Mouse (Mus musculus): ENCODE results near the gene Insl3. TPM values are rescaled to one million over a fixed set of nuclear protein-coding genes. Genes with fewer than 3 reads are reported as not detected.
"Not testable (repeated sequence)": the region's sequence is repeated elsewhere in the genome, so short reads cannot be mapped to it uniquely, and the experiment has no call there.

Gene Insl3
- polyA plus RNA-seq, 1 experiment from 2014 or later, result 1.1 TPM

GRCm38 (mm10) chr8:71728826-71729620 lies 40.0 kb downstream of the Insl3 start:
- WGBS, result 2% methylated on average over 15 of the region's 16 CpGs
- H3K4me1 ChIP-seq, result peaks cover 19% of the 10 kb centered on the region
- H3K27ac ChIP-seq (replicated peaks), result no peak overlapping the region
- ATAC-seq (ENCODE audit: insufficient number of reproducible peaks, low FRiP score, low TSS enrichment, low read depth), result no peak
- no peaks in the 10 kb centered on the region for H3K36me3 ChIP-seq
- H3K4me3 ChIP-seq (replicated peaks), result peak overlapping the region; percentile 31
- peaks cover 32% of the 10 kb centered on the region for H3K27me3 ChIP-seq
- peak overlapping the region; percentile 54 for H3K4me2 ChIP-seq (replicated peaks)
- no peaks in the 10 kb centered on the region for H3K9me3 ChIP-seq (replicated peaks)
- no peak overlapping the region for H3K9ac ChIP-seq

DNA sequence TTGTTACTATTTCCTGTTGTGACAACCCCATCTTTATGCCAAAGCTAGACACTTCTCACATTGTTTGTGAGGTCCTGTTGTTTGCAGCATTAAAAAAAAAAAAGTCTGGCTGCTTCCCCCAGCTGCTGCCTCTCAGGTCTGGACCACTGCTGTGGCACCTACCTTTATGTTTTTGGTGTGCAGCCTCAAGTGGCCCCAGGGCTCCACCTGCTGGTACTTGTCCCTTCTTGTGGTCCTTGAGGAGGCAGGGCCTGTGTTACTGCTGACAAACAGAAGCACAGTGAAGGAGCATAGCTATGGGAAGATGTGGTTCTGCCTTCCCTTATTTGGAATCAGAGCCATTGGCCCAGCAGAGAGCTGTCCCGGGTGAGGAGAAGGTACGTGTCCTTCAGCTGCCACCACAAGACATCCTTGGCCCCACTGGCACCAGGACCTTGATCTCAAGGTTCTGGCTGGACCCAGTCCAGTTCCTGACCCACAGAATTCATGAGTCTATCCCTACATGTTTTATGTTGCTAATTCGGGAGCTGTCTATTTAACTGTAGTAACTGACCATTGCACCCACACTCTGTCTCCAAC lies 42.7 kb downstream of the Insl3 start:
- Histone ChIP-seq H3K9ac (no peak overlapping the region), H3K36me3 (no peaks in the 10 kb centered on the region), H3K4me2 (replicated peaks) (no peak overlapping the region), H3K27me3 (peaks cover 11% of the 10 kb centered on the region; the same call in 1 of the 2 replicates), H3K27ac (replicated peaks) (no peak overlapping the region), H3K4me3 (replicated peaks) (no peak overlapping the region), H3K9me3 (replicated peaks) (no peaks in the 10 kb centered on the region), H3K4me1 (peaks cover 10% of the 10 kb centered on the region; the same call in 1 of the 2 replicates)
- WGBS, result 53% methylated on average over 3 of the region's 3 CpGs
- ATAC-seq (ENCODE audit: insufficient number of reproducible peaks, low FRiP score, low TSS enrichment, low read depth), result no peak

DNA sequence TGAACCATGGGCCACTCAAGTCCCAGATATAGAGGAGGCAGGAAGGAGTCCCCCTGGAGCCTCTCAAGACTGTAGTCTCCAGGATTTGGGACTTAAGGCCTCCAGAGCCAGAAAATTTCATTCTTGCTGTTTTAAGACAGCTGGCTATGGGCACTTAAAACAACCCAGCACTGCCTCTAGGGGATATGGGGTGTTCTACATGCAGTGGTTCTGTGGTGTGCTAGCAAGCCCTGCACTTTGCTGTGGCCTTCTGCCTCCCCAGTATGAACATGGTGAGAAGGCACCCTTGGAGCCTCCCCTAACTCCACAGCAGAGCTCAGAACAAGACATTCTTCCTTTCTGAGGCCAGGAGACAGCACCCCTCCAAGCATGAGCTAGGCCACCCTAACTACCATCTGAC lies 49.3 kb downstream of the Insl3 start:
- not testable (repeated sequence) for H3K36me3 ChIP-seq; H3K4me3 ChIP-seq (replicated peaks); H3K4me1 ChIP-seq; ATAC-seq (ENCODE audit: insufficient number of reproducible peaks, low FRiP score, low TSS enrichment, low read depth); H3K4me2 ChIP-seq (replicated peaks); H3K27ac ChIP-seq (replicated peaks); H3K9ac ChIP-seq; H3K27me3 ChIP-seq; H3K9me3 ChIP-seq (replicated peaks)

Other genes starting within 250 kb of the Insl3 start
- 73.2 and 77.0 TPM in 2 replicates for gene Abhd8, start 225.6 kb upstream of the Insl3 start, polyA plus RNA-seq (2015; fragmentation: Nextera tagmentation; extraction: Ambion mirVana)
- gene Mrpl34, start 224.3 kb upstream of the Insl3 start, polyA plus RNA-seq (2015; fragmentation: Nextera tagmentation; extraction: Ambion mirVana), result 115 and 122 TPM in 2 replicates
- 105 and 112 TPM in 2 replicates for gene Dda1, start 220.0 kb upstream of the Insl3 start, polyA plus RNA-seq (2015; fragmentation: Nextera tagmentation; extraction: Ambion mirVana)
- gene Ano8, start 203.3 kb upstream of the Insl3 start, polyA plus RNA-seq (2015; fragmentation: Nextera tagmentation; extraction: Ambion mirVana), result 3.0 and 3.7 TPM in 2 replicates
- 15.9 and 17.3 TPM in 2 replicates for gene Gtpbp3, start 201.1 kb upstream of the Insl3 start, polyA plus RNA-seq (2015; fragmentation: Nextera tagmentation; extraction: Ambion mirVana)
- 61.4 and 62.8 TPM in 2 replicates for gene Plvap, start 177.5 kb upstream of the Insl3 start, polyA plus RNA-seq (2015; fragmentation: Nextera tagmentation; extraction: Ambion mirVana)
- 2.4 and 3.0 TPM in 2 replicates for gene Ccdc194, start 163.5 kb upstream of the Insl3 start, polyA plus RNA-seq (2015; fragmentation: Nextera tagmentation; extraction: Ambion mirVana)
- gene Bst2, start 151.8 kb upstream of the Insl3 start, polyA plus RNA-seq (2015; fragmentation: Nextera tagmentation; extraction: Ambion mirVana), result 34.8 and 35.5 TPM in 2 replicates
- 86.8 and 92.9 TPM in 2 replicates for gene Mvb12a, start 146.3 kb upstream of the Insl3 start, polyA plus RNA-seq (2015; fragmentation: Nextera tagmentation; extraction: Ambion mirVana)
- 1.2 and 1.7 TPM in 2 replicates for gene Tmem221, start 130.3 kb upstream of the Insl3 start, polyA plus RNA-seq (2015; fragmentation: Nextera tagmentation; extraction: Ambion mirVana)
- gene Nxnl1, start 122.6 kb upstream of the Insl3 start, polyA plus RNA-seq (2015; fragmentation: Nextera tagmentation; extraction: Ambion mirVana), result 0.13 and 0.18 TPM in 2 replicates
- 51.1 and 55.7 TPM in 2 replicates for gene Slc27a1, start 120.3 kb upstream of the Insl3 start, polyA plus RNA-seq (2015; fragmentation: Nextera tagmentation; extraction: Ambion mirVana)
- 220 and 229 TPM in 2 replicates for gene Pgls, start 97.0 kb upstream of the Insl3 start, polyA plus RNA-seq (2015; fragmentation: Nextera tagmentation; extraction: Ambion mirVana)
- gene Fam129c, start 91.6 kb upstream of the Insl3 start, polyA plus RNA-seq (2015; fragmentation: Nextera tagmentation; extraction: Ambion mirVana), result 3.1 and 4.7 TPM in 2 replicates
- 94.6 and 98.9 TPM in 2 replicates for gene Colgalt1, start 78.2 kb upstream of the Insl3 start, polyA plus RNA-seq (2015; fragmentation: Nextera tagmentation; extraction: Ambion mirVana)
- 1.2 and 2.0 TPM in 2 replicates for gene Unc13a, start 17.5 kb upstream of the Insl3 start, polyA plus RNA-seq (2015; fragmentation: Nextera tagmentation; extraction: Ambion mirVana)
- gene Jak3, start 12.9 kb upstream of the Insl3 start, polyA plus RNA-seq (2015; fragmentation: Nextera tagmentation; extraction: Ambion mirVana), result 5.3 and 6.3 TPM in 2 replicates
- gene B3gnt3, start 12.6 kb downstream of the Insl3 start, polyA plus RNA-seq (2015; fragmentation: Nextera tagmentation; extraction: Ambion mirVana), result 1.1 and 1.4 TPM in 2 replicates
- 8.1 and 9.8 TPM in 2 replicates for gene Fcho1, start 36.5 kb downstream of the Insl3 start, polyA plus RNA-seq (2015; fragmentation: Nextera tagmentation; extraction: Ambion mirVana)
- gene Zfp709, start 192.8 kb downstream of the Insl3 start, polyA plus RNA-seq (2015; fragmentation: Nextera tagmentation; extraction: Ambion mirVana), result 5.4 and 8.6 TPM in 2 replicates
- 6.3 and 7.0 TPM in 2 replicates for gene Zfp882, start 219.4 kb downstream of the Insl3 start, polyA plus RNA-seq (2015; fragmentation: Nextera tagmentation; extraction: Ambion mirVana)
- 22.1 and 23.1 TPM in 2 replicates for gene Zfp617, start 219.4 kb downstream of the Insl3 start, polyA plus RNA-seq (2015; fragmentation: Nextera tagmentation; extraction: Ambion mirVana)